In genomic region chr11:90844925-90845319, GRCm38 (mm10) we compare ENCODE assay signal across 13 mouse cellular contexts.
DNase-seq lines count a peak whose midpoint lies in the region; ATAC-seq and TF ChIP-seq lines count a peak whose summit lies in the region.
"Had no signal": no experiment of that assay in that cellular context is flagged by ENCODE, and none has a peak within 500 bp of the region (broad histone marks: within the 10 kb centered on the region; RNA-seq: fewer than 3 reads in every experiment).

No protein-coding gene starts in this region.

- no peak overlapping the region for H3K4me2 ChIP-seq in lung, postnatal 0 days (replicated peaks; ENCODE audit: low read depth, low read length)

- no peaks in the 10 kb centered on the region; the same call in 1 of the 2 replicates for H3K9me3 ChIP-seq in lung, postnatal 0 days (ENCODE audit: low read length)

- no peaks in the 10 kb centered on the region for H3K27me3 ChIP-seq in lung, postnatal 0 days (replicated peaks; ENCODE audit: insufficient read depth, low read length)

- no peak for ATAC-seq in lung, postnatal 0 days
- ATAC-seq in granulocyte monocyte progenitor cell, adult 5-6 weeks (replicated peaks; ENCODE audit: poor library complexity, severe bottlenecking): no peak
- ATAC-seq: forebrain, postnatal 0 days had no signal

- no peak for TF ChIP-seq CTCF in lung, postnatal 0 days (IDR thresholded peaks at IDR 0.05)

- DNase-seq in cerebellum, postnatal 10 days: peak; percentile 8 to 14
- DNase-seq in cerebellum, adult 9-11 months: no peak
- DNase-seq in lung, postnatal 0 days (ENCODE audit: low spot score): peak; percentile 14
- no peak for DNase-seq in lung, postnatal 25 days (ENCODE audit: low spot score)
- DNase-seq in kidney, adult 9 months: peak; percentile 14
- peak; percentile 15 for DNase-seq in lung, postnatal 36 days
- no peak for DNase-seq in adrenal gland, adult 8-10 months
- DNase-seq: left cerebral cortex, postnatal 4 days; right cerebral cortex, adult 18-20 months had no signal

- TF ChIP-seq EP300 in lung, postnatal 0 days (IDR thresholded peaks at IDR 0.05): no peak

- no peak overlapping the region for H3K27ac ChIP-seq in lung, postnatal 0 days (ENCODE audit: low read length)
- H3K27ac ChIP-seq: hindbrain, embryonic 10.5 days; layer of hippocampus, adult 2 months had no signal

- 53% methylated on average over 6 of the region's 6 CpGs for WGBS in lung, postnatal 0 days

- H3K9ac ChIP-seq in lung, postnatal 0 days (replicated peaks; ENCODE audit: low read depth): no peak overlapping the region
- H3K9ac ChIP-seq: forebrain, postnatal 0 days had no signal

- no peaks in the 10 kb centered on the region for H3K4me1 ChIP-seq in lung, postnatal 0 days (ENCODE audit: insufficient read depth, low read depth, low read length)
- H3K4me1 ChIP-seq: hindbrain, embryonic 10.5 days had no signal

- no peak overlapping the region for H3K4me3 ChIP-seq in lung, postnatal 0 days (ENCODE audit: low read depth, low read length)
- H3K4me3 ChIP-seq: hindbrain, embryonic 10.5 days; layer of hippocampus, adult 2 months had no signal

- H3K36me3 ChIP-seq in lung, postnatal 0 days (ENCODE audit: insufficient read depth, low read length): no peaks in the 10 kb centered on the region
- H3K36me3 ChIP-seq: hindbrain, embryonic 10.5 days had no signal

Comparison
In these comparisons a context has a peak if more than half of its experiments do, and no peak if none do; other contexts are left out.
1. DNase-seq: peak in cerebellum, postnatal 10 days (2 of 2), lung, postnatal 0 days (single experiment), kidney, adult 9 months (single experiment) and lung, postnatal 36 days (single experiment); none in cerebellum, adult 9-11 months (single experiment), lung, postnatal 25 days (single experiment) and adrenal gland, adult 8-10 months (single experiment).